Mouse (Mus musculus) liver, postnatal 0 days (tissue): ENCODE measurements around the gene Bcas2. TPM values are rescaled to one million over a fixed set of nuclear protein-coding genes. Genes with fewer than 3 reads are reported as not detected.
A peak's percentile ranks its signal among the peaks of the same experiment; 100 is the strongest.

Experiments
- ATAC-seq: fragments of 200-750 bp; cut with Nextera tagmentation; 2 replicates; pipeline ENCODE4 v1.8.0; 2017; ENCODE audit warnings: mild to moderate bottlenecking, moderate library complexity
- DNase-seq: peaks from one replicate; pipeline ENCODE4 v3.0.0-alpha.2; 2016
- H3K27ac ChIP-seq: fragments of 300-500 bp; sonication (generic); 2 replicates; pipeline ENCODE4 v1.5.1; 2014; ENCODE audit warnings: antibody characterized with exemption, moderate library complexity, mild to moderate bottlenecking, low read depth
- H3K27me3 ChIP-seq: fragments of 300-500 bp; sonication (generic); 2 replicates; pipeline ENCODE4 v1.6.1; 2014; ENCODE audit warnings: low read length, control low read depth, mixed read lengths; ENCODE audit not compliant: insufficient read depth
- H3K36me3 ChIP-seq: fragments of 300-500 bp; sonication (generic); replicated peaks from 2 replicates; pipeline ENCODE4 v1.6.1; 2014; ENCODE audit warnings: mild to moderate bottlenecking, control low read depth, low read length, moderate library complexity, mixed read lengths; ENCODE audit not compliant: insufficient read depth
- H3K4me1 ChIP-seq: fragments of 300-500 bp; sonication (generic); 2 replicates; pipeline ENCODE4 v1.6.1; 2014; ENCODE audit warnings: antibody characterized with exemption, mild to moderate bottlenecking, control low read depth; ENCODE audit not compliant: insufficient read depth
- H3K4me2 ChIP-seq: fragments of 300-500 bp; sonication (generic); 2 replicates; pipeline ENCODE4 v1.6.1; 2014; ENCODE audit warnings: low read depth, mild to moderate bottlenecking, low read length, moderate library complexity, mixed read lengths
- H3K4me3 ChIP-seq: fragments of 300-500 bp; sonication (generic); 2 replicates; pipeline ENCODE4 v1.5.1; 2014; ENCODE audit warnings: low read depth, low read length
- H3K9ac ChIP-seq: fragments of 300-500 bp; sonication (generic); replicated peaks from 2 replicates; pipeline ENCODE4 v1.6.1; 2014; ENCODE audit warnings: mild to moderate bottlenecking, moderate library complexity
- H3K9me3 ChIP-seq: fragments of 300-500 bp; sonication (generic); 2 replicates; pipeline ENCODE4 v1.6.1; 2016; ENCODE audit warnings: mild to moderate bottlenecking, control low read depth, low read length, mixed read lengths
- CTCF ChIP-seq: sonication (generic); IDR thresholded peaks from 2 replicates; pipeline ENCODE4 v1.5.1; 2016; ENCODE audit warnings: antibody characterized with exemption, low read depth
- EP300 ChIP-seq: IDR thresholded peaks from 2 replicates; pipeline ENCODE4 v1.6.1; 2016; ENCODE audit warnings: antibody characterized with exemption, low read depth, mild to moderate bottlenecking
- WGBS: fragments of 180-500 bp; shearing (Covaris S2); extraction: QIAGEN DNeasy Blood & Tissue Kit; methylation state at CpG from one replicate; pipeline ENCODE4 v1.1.7; 2014; ENCODE audit not compliant: insufficient replicate concordance; 5-methylcytosine and 5-hydroxymethylcytosine counted together
- polyA plus RNA-seq: library from polyadenylated mRNA; unstranded; fragments of >200 nt; fragmentation: Nextera tagmentation; extraction: Ambion mirVana; gene quantifications from 2 replicates; pipeline ENCODE4 v1.2.1, GENCODE M21; 2015

Bcas2 gene
- polyA plus RNA-seq, 1 experiment from 2014 or later: 73.7 TPM

- Histone ChIP-seq H3K9ac (no peak overlapping the region), H3K27ac (no peak overlapping the region), H3K9me3 (no peaks in the 10 kb centered on the region), H3K36me3 (peaks cover 11% of the 10 kb centered on the region), H3K4me3 (no peak overlapping the region), H3K4me2 (no peak overlapping the region), H3K4me1 (no peaks in the 10 kb centered on the region), H3K27me3 (no peaks in the 10 kb centered on the region)
- TF ChIP-seq EP300 (no peak), CTCF (no peak)
- DNase-seq (no peak), ATAC-seq (no peak)
- WGBS: 64% methylated on average over 10 of the region's 10 CpGs
Measured at GRCm38 (mm10) chr3:103148941-103149340, 22.5 kb upstream of the Bcas2 start.

- no peak for ATAC-seq
- H3K9me3 ChIP-seq: no peaks in the 10 kb centered on the region
- no peak for TF ChIP-seq EP300
- peak; percentile 85 for TF ChIP-seq CTCF
- H3K36me3 ChIP-seq: peaks cover 18% of the 10 kb centered on the region
- no peak overlapping the region for H3K4me3 ChIP-seq
- DNase-seq: peak; percentile 44
- H3K27ac ChIP-seq: no peak overlapping the region
- H3K9ac ChIP-seq: no peak overlapping the region
- H3K27me3 ChIP-seq: no peaks in the 10 kb centered on the region
- no peaks in the 10 kb centered on the region for H3K4me1 ChIP-seq
- H3K4me2 ChIP-seq: no peak overlapping the region
Measured at GRCm38 (mm10) chr3:103153761-103154160, 17.7 kb upstream of the Bcas2 start.

GRCm38 (mm10) chr3:103159232-103159900 lies 12.1 kb upstream of the Bcas2 start:
- no peak for DNase-seq
- 0 out of 2 replicates have a peak, but pooled peaks have one; percentile 17 for TF ChIP-seq EP300
- TF ChIP-seq CTCF: no peak
- peak; percentile 84 for ATAC-seq
- peaks cover 3% of the 10 kb centered on the region for H3K4me1 ChIP-seq
- H3K9me3 ChIP-seq: no peaks in the 10 kb centered on the region
- H3K4me2 ChIP-seq: 0 out of 2 replicates have a peak overlapping the region, but pooled peaks have one; percentile 13
- H3K36me3 ChIP-seq: peaks cover 6% of the 10 kb centered on the region
- peak overlapping the region; percentile 22; the same call in 1 of the 2 replicates for H3K27ac ChIP-seq
- H3K9ac ChIP-seq: no peak overlapping the region
- no peak overlapping the region for H3K4me3 ChIP-seq
- H3K27me3 ChIP-seq: no peaks in the 10 kb centered on the region
- 31% methylated on average over 3 of the region's 3 CpGs for WGBS

- WGBS: 12% methylated on average over 4 of the region's 4 CpGs
- Histone ChIP-seq H3K9me3 (no peaks in the 10 kb centered on the region), H3K27ac (no peak overlapping the region), H3K27me3 (no peaks in the 10 kb centered on the region), H3K4me2 (no peak overlapping the region), H3K9ac (no peak overlapping the region), H3K4me3 (no peak overlapping the region), H3K36me3 (peaks cover 16% of the 10 kb centered on the region), H3K4me1 (peaks cover 9% of the 10 kb centered on the region; the same call in 1 of the 2 replicates)
- ATAC-seq (no peak), DNase-seq (peak; percentile 90)
- no peak for TF ChIP-seq EP300
- peak; percentile 89 for TF ChIP-seq CTCF
Measured at GRCm38 (mm10) chr3:103169771-103170170, 1.7 kb upstream of the Bcas2 start.

- Histone ChIP-seq H3K36me3 (peaks cover 42% of the 10 kb centered on the region), H3K27me3 (no peaks in the 10 kb centered on the region), H3K9me3 (no peaks in the 10 kb centered on the region), H3K4me2 (peak overlapping the region; percentile 70), H3K27ac (no peak overlapping the region), H3K4me3 (peak overlapping the region; percentile 81), H3K9ac (peak overlapping the region; percentile 83), H3K4me1 (peaks cover 18% of the 10 kb centered on the region)
- WGBS: 19% methylated on average over 5 of the region's 5 CpGs
- TF ChIP-seq CTCF (no peak), EP300 (no peak)
- ATAC-seq (no peak), DNase-seq (no peak)
Measured at GRCm38 (mm10) chr3:103172615-103173014, 1.2 kb downstream of the Bcas2 start.

- Histone ChIP-seq H3K9me3 (no peaks in the 10 kb centered on the region), H3K36me3 (peaks cover 47% of the 10 kb centered on the region), H3K4me3 (no peak overlapping the region), H3K27ac (no peak overlapping the region), H3K4me1 (peaks cover 14% of the 10 kb centered on the region), H3K9ac (no peak overlapping the region), H3K27me3 (no peaks in the 10 kb centered on the region), H3K4me2 (peak overlapping the region; percentile 7; the same call in 1 of the 2 replicates)
- ATAC-seq: peak; percentile 65
- 57% methylated on average over 4 of the region's 4 CpGs for WGBS
- TF ChIP-seq CTCF: no peak
- TF ChIP-seq EP300: peak; percentile 98
- DNase-seq: no peak
Measured at GRCm38 (mm10) chr3:103176740-103177139, 5.3 kb downstream of the Bcas2 start.
